Comparison of ENCODE assay signal across 9 mouse cellular contexts in genomic region chr19:15982926-15983738, GRCm38 (mm10). TPM values are rescaled to one million over a fixed set of nuclear protein-coding genes. Genes with fewer than 3 reads are reported as not detected.
DNase-seq lines count a peak whose midpoint lies in the region; ATAC-seq and TF ChIP-seq lines count a peak whose summit lies in the region.
"Had no signal": no experiment of that assay in that cellular context is flagged by ENCODE, and none has a peak within 500 bp of the region (broad histone marks: within the 10 kb centered on the region; RNA-seq: fewer than 3 reads in every experiment).

No protein-coding gene starts in this region.

- no peak overlapping the region for H3K9ac ChIP-seq in ES-E14 (ENCODE audit: insufficient read depth, low read depth, low read length, poor library complexity, severe bottlenecking)
- H3K9ac ChIP-seq in forebrain, embryonic 15.5 days (replicated peaks): 0 out of 2 replicates have a peak overlapping the region, but pooled peaks have one; percentile 7

- H3K9me3 ChIP-seq in E14TG2a.4 (ENCODE audit: low read length) (no peaks in the 10 kb centered on the region), ES-E14 (ENCODE audit: control insufficient read depth, insufficient read depth, low read depth, low read length) (no peaks in the 10 kb centered on the region)
- H3K9me3 ChIP-seq in forebrain, embryonic 15.5 days: no peaks in the 10 kb centered on the region
- H3K9me3 ChIP-seq in midbrain, embryonic 10.5 days (replicated peaks): no peaks in the 10 kb centered on the region

- H3K4me1 ChIP-seq in E14TG2a.4 (replicated peaks; ENCODE audit: low read depth, low read length): peaks cover 38% of the 10 kb centered on the region
- peaks cover 0 to 4% of the 10 kb centered on the region in 2 experiments; a peak in 1 of 4 replicates for H3K4me1 ChIP-seq in ES-E14 (ENCODE audit: control insufficient read depth in 2 of 2, insufficient read depth in 2 of 2, low read length in 2 of 2, poor library complexity in 1 of 2)
- H3K4me1 ChIP-seq in forebrain, embryonic 15.5 days: peaks cover 38% of the 10 kb centered on the region
- peaks cover 29% of the 10 kb centered on the region for H3K4me1 ChIP-seq in midbrain, embryonic 10.5 days

- no peaks in the 10 kb centered on the region for H3K27me3 ChIP-seq in E14TG2a.4 (ENCODE audit: insufficient read depth, low read length)
- H3K27me3 ChIP-seq in forebrain, embryonic 15.5 days: no peaks in the 10 kb centered on the region
- H3K27me3 ChIP-seq in midbrain, embryonic 10.5 days (ENCODE audit: low read depth, poor library complexity, severe bottlenecking): no peaks in the 10 kb centered on the region

- peak overlapping the region; percentile 55 for H3K4me2 ChIP-seq in forebrain, embryonic 15.5 days (replicated peaks)

- H3K36me3 ChIP-seq in E14TG2a.4 (ENCODE audit: insufficient read depth, low read length) (peaks cover 48% of the 10 kb centered on the region), ES-E14 (ENCODE audit: control insufficient read depth, insufficient read depth, low read length, poor library complexity, severe bottlenecking) (peaks cover 11% of the 10 kb centered on the region; the same call in 1 of the 2 replicates)
- 0 out of 2 replicates have a peak, but pooled peaks cover 2% of the 10 kb centered on the region for H3K36me3 ChIP-seq in forebrain, embryonic 15.5 days
- peaks cover 39% of the 10 kb centered on the region for H3K36me3 ChIP-seq in midbrain, embryonic 10.5 days

- no peak for ATAC-seq in forebrain, embryonic 15.5 days (replicated peaks)

- no peak overlapping the region for H3K27ac ChIP-seq in ES-E14 (ENCODE audit: insufficient read depth, low read depth, low read length, poor library complexity, severe bottlenecking)
- H3K27ac ChIP-seq in forebrain, embryonic 15.5 days (replicated peaks): no peak overlapping the region
- H3K27ac ChIP-seq in midbrain, embryonic 10.5 days (replicated peaks): peak overlapping the region; percentile 23; the same call in 1 of the 2 replicates

- peak; percentile 26 for DNase-seq in ES-E14 (ENCODE audit: low read depth, low spot score)
- DNase-seq in midbrain, embryonic 10.5 days (ENCODE audit: low spot score): peak; percentile 24
- no peak for DNase-seq in layer of hippocampus, postnatal 25 days (ENCODE audit: extremely low spot score in 1 of 2, low spot score in 1 of 2)
- no peak for DNase-seq in urinary bladder, postnatal 36 days (ENCODE audit: low spot score in 2 of 2)
- no peak for DNase-seq in right cerebral cortex, postnatal 4 days
- DNase-seq: adrenal gland, adult 2 months; heart, postnatal 14 days had no signal

- TF ChIP-seq CTCF in E14TG2a.4 (conservative IDR thresholded peaks at IDR 0.05; ENCODE audit: low read length): no peak

- WGBS in forebrain, embryonic 15.5 days: 31% methylated on average over 9 of the region's 10 CpGs
- 46% methylated on average over 9 of the region's 10 CpGs for WGBS in midbrain, embryonic 10.5 days

- peak overlapping the region; percentile 97 for H3K4me3 ChIP-seq in E14TG2a.4 (replicated peaks; ENCODE audit: low read length)
- peak overlapping the region; percentile 23 to 40 for H3K4me3 ChIP-seq in ES-E14 (ENCODE audit: insufficient read depth in 1 of 2, low read depth in 1 of 2, low read length in 2 of 2, poor library complexity in 1 of 2, severe bottlenecking in 1 of 2)
- H3K4me3 ChIP-seq in forebrain, embryonic 15.5 days: peak overlapping the region; percentile 98
- peak overlapping the region; percentile 88 for H3K4me3 ChIP-seq in midbrain, embryonic 10.5 days

- in situ Hi-C loops in ES-E14 (cut with MboI; ENCODE audit: low sequenced_read_pairs in 2 of 2, unreplicated experiment in 2 of 2): no loop called here

TF ChIP-seq in ES-E14, 5 proteins besides CTCF, POLR2A, EP300 and RAD21:
- no peak for TF ChIP-seq ZC3H11A (IDR thresholded peaks at IDR 0.05; ENCODE audit: borderline replicate concordance, low read depth, low read length)
- TF ChIP-seq MAFK (IDR thresholded peaks at IDR 0.05; ENCODE audit: insufficient read depth, low read depth, low read length): no peak
- TF ChIP-seq CHD2 (IDR thresholded peaks at IDR 0.05; ENCODE audit: low read depth, low read length): no peak
- no peak for TF ChIP-seq HCFC1 (IDR thresholded peaks at IDR 0.05; ENCODE audit: borderline replicate concordance, insufficient read depth, low read length)
- no peak for TF ChIP-seq ZNF384 (IDR thresholded peaks at IDR 0.05; ENCODE audit: low read depth, low read length)

RNA-seq across cellular contexts. Expression of gene Cep78, which starts 1.7 kb away (rescaled TPM):
- total RNA-seq in ES-E14 (2012; rRNA removed): 19.5 and 20.5 TPM in 2 replicates
- 36.1 and 39.0 TPM in 2 replicates for polyA plus RNA-seq in forebrain, embryonic 15.5 days (2015; fragmentation: Nextera tagmentation; extraction: Ambion mirVana)
- polyA plus RNA-seq in midbrain, embryonic 10.5 days (2016; fragmentation: Nextera tagmentation; extraction: Ambion mirVana): 53.9 and 59.4 TPM in 2 replicates
- total RNA-seq in layer of hippocampus, postnatal 25 days (2021): 10 to 100 TPM; 10.0 to 11.2 TPM

RNA-seq across cellular contexts. Expression of gene Psat1, which starts 36.0 kb away (rescaled TPM):
- total RNA-seq in ES-E14 (2012; rRNA removed): 183 and 203 TPM in 2 replicates
- polyA plus RNA-seq in forebrain, embryonic 15.5 days (2015; fragmentation: Nextera tagmentation; extraction: Ambion mirVana): 110 and 114 TPM in 2 replicates
- 102 and 129 TPM in 2 replicates for polyA plus RNA-seq in midbrain, embryonic 10.5 days (2016; fragmentation: Nextera tagmentation; extraction: Ambion mirVana)
- total RNA-seq in layer of hippocampus, postnatal 25 days (2021): 100 to 1,000 TPM in 1 of 2 experiments, 10 to 100 TPM in 1; 99.7 to 123 TPM

Comparison
In these comparisons a context has a peak if more than half of its experiments do, and no peak if none do; other contexts are left out.
1. H3K4me3 ChIP-seq: peak in every context shown above with its lines; median percentile 98 in forebrain, embryonic 15.5 days; 97 in E14TG2a.4; 88 in midbrain, embryonic 10.5 days; 32 in ES-E14.
2. DNase-seq: peak in ES-E14 (single experiment) and midbrain, embryonic 10.5 days (single experiment); none in layer of hippocampus, postnatal 25 days (0 of 2), urinary bladder, postnatal 36 days (0 of 2) and right cerebral cortex, postnatal 4 days (single experiment).